Mouse (Mus musculus) retina, embryonic 14.5 days (tissue): Measurements from ENCODE around the gene Ift122.

Experiments used
- DNase-seq: peaks from one replicate; pipeline ENCODE4 v3.0.0-alpha.2; 2015; ENCODE audit warnings: low spot score

Ift122 gene

GRCm38 (mm10) chr6:115959151-115959691, 106.0 kb downstream of the Ift122 start:
- no peak for DNase-seq

- DNase-seq: no peak
Measured at GRCm38 (mm10) chr6:115960322-115960721, 107.1 kb downstream of the Ift122 start.

GRCm38 (mm10) chr6:115961743-115962142, 108.5 kb downstream of the Ift122 start:
- DNase-seq: no peak

GRCm38 (mm10) chr6:115962439-115963085, 109.3 kb downstream of the Ift122 start:
- no peak for DNase-seq

GRCm38 (mm10) chr6:115963656-115964055, 110.4 kb downstream of the Ift122 start:
- DNase-seq: no peak

- DNase-seq: no peak
Measured at GRCm38 (mm10) chr6:115966227-115966966, 113.1 kb downstream of the Ift122 start.

- DNase-seq: no peak
Measured at GRCm38 (mm10) chr6:115967291-115967880, 114.1 kb downstream of the Ift122 start.

GRCm38 (mm10) chr6:115968086-115968485, 114.8 kb downstream of the Ift122 start:
- no peak for DNase-seq

- peak; percentile 45 for DNase-seq
Measured at GRCm38 (mm10) chr6:115968700-115969099, 115.4 kb downstream of the Ift122 start.

- DNase-seq: no peak
Measured at GRCm38 (mm10) chr6:115969103-115969502, 115.8 kb downstream of the Ift122 start.

- no peak for DNase-seq
Measured at GRCm38 (mm10) chr6:115969952-115970351, 116.7 kb downstream of the Ift122 start.

- no peak for DNase-seq
Measured at GRCm38 (mm10) chr6:115971273-115972060, 118.2 kb downstream of the Ift122 start.

- no peak for DNase-seq
Measured at GRCm38 (mm10) chr6:115972083-115972764, 119.0 kb downstream of the Ift122 start.

- no peak for DNase-seq
Measured at GRCm38 (mm10) chr6:115973139-115973875, 120.0 kb downstream of the Ift122 start.

- no peak for DNase-seq
Measured at GRCm38 (mm10) chr6:115973881-115974662, 120.8 kb downstream of the Ift122 start.

GRCm38 (mm10) chr6:115975606-115976005, 122.3 kb downstream of the Ift122 start:
- DNase-seq: no peak
